Mouse (Mus musculus): ENCODE results near the gene Hecw1.

DNA sequence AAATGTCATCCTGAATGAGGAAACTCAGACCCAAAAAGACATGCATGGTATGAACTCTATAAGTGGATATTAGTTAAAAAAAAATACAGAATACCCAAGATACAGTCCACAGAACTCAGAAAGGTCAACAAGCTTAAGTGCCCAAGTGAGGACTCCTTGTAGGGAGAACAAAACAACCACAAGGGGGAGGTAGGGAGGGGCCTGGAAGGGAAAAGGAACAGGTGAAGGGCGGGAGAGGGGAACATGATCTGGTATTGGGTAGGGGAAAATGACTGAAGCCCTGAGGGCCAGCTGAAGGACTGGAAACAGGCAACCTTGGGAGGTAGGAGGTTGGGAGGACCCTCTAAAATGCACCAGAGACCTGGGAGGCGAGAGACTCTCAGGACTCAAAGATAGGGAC, 220.1 kb downstream of the Hecw1 start:
- TF ChIP-seq CTCF (IDR thresholded peaks at IDR 0.05; ENCODE audit: extremely low read depth, insufficient read length, insufficient replicate concordance, low read depth, low read length) (no peak), POLR2A (IDR thresholded peaks at IDR 0.05; ENCODE audit: low read depth, low read length) (no peak)
